Mouse (Mus musculus) midbrain, embryonic 14.5 days (tissue): ENCODE data around the gene Sumf1. TPM values are rescaled to one million over a fixed set of nuclear protein-coding genes. Genes with fewer than 3 reads are reported as not detected.

ENCODE experiments used
- ATAC-seq: fragments of 200-750 bp; cut with Nextera tagmentation; 2 replicates; pipeline ENCODE4 v1.8.0; 2017; ENCODE audit warnings: moderate number of reproducible peaks, moderate library complexity; ENCODE audit not compliant: low FRiP score, low TSS enrichment
- DNase-seq: peaks from one replicate; pipeline ENCODE4 v3.0.0-alpha.2; 2015
- H3K27ac ChIP-seq: fragments of 300-500 bp; sonication (generic); replicated peaks from 2 replicates; pipeline ENCODE4 v1.5.1; 2014; ENCODE audit warnings: mild to moderate bottlenecking, low read depth, low read length, moderate library complexity
- H3K27me3 ChIP-seq: fragments of 300-500 bp; sonication (generic); 2 replicates; pipeline ENCODE4 v1.6.1; 2014; ENCODE audit warnings: low read length, control low read depth, mixed read lengths; ENCODE audit not compliant: control insufficient read depth, insufficient read depth
- H3K36me3 ChIP-seq: fragments of 300-500 bp; sonication (generic); 2 replicates; pipeline ENCODE4 v1.6.1; 2014; ENCODE audit warnings: low read length, control low read depth; ENCODE audit not compliant: control insufficient read depth, insufficient read depth
- H3K4me1 ChIP-seq: fragments of 300-500 bp; sonication (generic); 2 replicates; pipeline ENCODE4 v1.6.1; 2014; ENCODE audit warnings: mild to moderate bottlenecking, antibody characterized with exemption, low read length, control low read depth; ENCODE audit not compliant: control insufficient read depth, insufficient read depth
- H3K4me2 ChIP-seq: fragments of 300-500 bp; sonication (generic); 2 replicates; pipeline ENCODE4 v1.6.1; 2014; ENCODE audit warnings: mild to moderate bottlenecking, low read length, moderate library complexity
- H3K4me3 ChIP-seq: fragments of 300-500 bp; sonication (generic); replicated peaks from 2 replicates; pipeline ENCODE4 v1.5.1; 2014; ENCODE audit warnings: low read depth, low read length
- H3K9ac ChIP-seq: fragments of 300-500 bp; sonication (generic); replicated peaks from 2 replicates; pipeline ENCODE4 v1.6.1; 2014; ENCODE audit warnings: mild to moderate bottlenecking, low read length, moderate library complexity
- H3K9me3 ChIP-seq: fragments of 300-500 bp; sonication (generic); 2 replicates; pipeline ENCODE4 v1.6.1; 2016; ENCODE audit warnings: low read length, control low read depth, mixed read lengths; ENCODE audit not compliant: control insufficient read depth
- WGBS: fragments of 180-500 bp; shearing (Covaris S2); extraction: QIAGEN DNeasy Blood & Tissue Kit; methylation state at CpG from one replicate; pipeline ENCODE4 v1.1.7; 2014; 5-methylcytosine and 5-hydroxymethylcytosine counted together
- polyA plus RNA-seq: library from polyadenylated mRNA; unstranded; fragments of >200 nt; fragmentation: Nextera tagmentation; extraction: Ambion mirVana; gene quantifications from 2 replicates; pipeline ENCODE4 v1.2.1, GENCODE M21; 2014

Sumf1 gene
- polyA plus RNA-seq, 1 experiment from 2014 or later, result 10.9 TPM

- ATAC-seq, result no peak
- no peaks in the 10 kb centered on the region for H3K4me1 ChIP-seq
- DNase-seq, result no peak
- peaks cover 11% of the 10 kb centered on the region; the same call in 1 of the 2 replicates for H3K36me3 ChIP-seq
- no peak overlapping the region for H3K4me3 ChIP-seq
- H3K4me2 ChIP-seq, result no peak overlapping the region
- WGBS, result 91% methylated on average over 10 of the region's 10 CpGs
- H3K27me3 ChIP-seq, result no peaks in the 10 kb centered on the region
- no peak overlapping the region for H3K27ac ChIP-seq
- H3K9ac ChIP-seq, result no peak overlapping the region
- H3K9me3 ChIP-seq, result peaks cover 5% of the 10 kb centered on the region; the same call in 1 of the 2 replicates
Measured at GRCm38 (mm10) chr6:108074624-108075023, 110.8 kb downstream of the Sumf1 start.

- H3K27ac ChIP-seq, result no peak overlapping the region
- H3K9ac ChIP-seq, result no peak overlapping the region
- H3K27me3 ChIP-seq, result no peaks in the 10 kb centered on the region
- no peak overlapping the region for H3K4me2 ChIP-seq
- H3K9me3 ChIP-seq, result peaks cover 5% of the 10 kb centered on the region; the same call in 1 of the 2 replicates
- DNase-seq (no peak), ATAC-seq (no peak)
- H3K4me3 ChIP-seq, result no peak overlapping the region
- WGBS, result 94% methylated on average over 2 of the region's 2 CpGs
- no peaks in the 10 kb centered on the region for H3K4me1 ChIP-seq
- peaks cover 11% of the 10 kb centered on the region; the same call in 1 of the 2 replicates for H3K36me3 ChIP-seq
Measured at GRCm38 (mm10) chr6:108073931-108074330, 111.5 kb downstream of the Sumf1 start.

- no peaks in the 10 kb centered on the region for H3K27me3 ChIP-seq
- no peak overlapping the region for H3K4me3 ChIP-seq
- H3K9me3 ChIP-seq, result peaks cover 5% of the 10 kb centered on the region; the same call in 1 of the 2 replicates
- no peaks in the 10 kb centered on the region for H3K4me1 ChIP-seq
- no peak overlapping the region for H3K9ac ChIP-seq
- no peak overlapping the region for H3K4me2 ChIP-seq
- H3K36me3 ChIP-seq, result peaks cover 11% of the 10 kb centered on the region; the same call in 1 of the 2 replicates
- DNase-seq, result no peak
- no peak overlapping the region for H3K27ac ChIP-seq
- 75% methylated on average over 5 of the region's 5 CpGs for WGBS
- ATAC-seq, result no peak
Measured at GRCm38 (mm10) chr6:108073071-108073470, 112.3 kb downstream of the Sumf1 start.

- DNase-seq, result no peak
- no peaks in the 10 kb centered on the region for H3K27me3 ChIP-seq
- peaks cover 5% of the 10 kb centered on the region; the same call in 1 of the 2 replicates for H3K9me3 ChIP-seq
- H3K4me3 ChIP-seq, result no peak overlapping the region
- no peak overlapping the region for H3K4me2 ChIP-seq
- H3K4me1 ChIP-seq, result no peaks in the 10 kb centered on the region
- no peak overlapping the region for H3K9ac ChIP-seq
- WGBS, result 89% methylated on average over 7 of the region's 7 CpGs
- no peak overlapping the region for H3K27ac ChIP-seq
- peaks cover 5% of the 10 kb centered on the region; the same call in 1 of the 2 replicates for H3K36me3 ChIP-seq
- ATAC-seq, result no peak
Measured at GRCm38 (mm10) chr6:108070947-108071346, 114.4 kb downstream of the Sumf1 start.

GRCm38 (mm10) chr6:108065583-108065982 lies 119.8 kb downstream of the Sumf1 start:
- Histone ChIP-seq H3K9ac (peak overlapping the region; percentile 63), H3K4me2 (peak overlapping the region; percentile 54), H3K36me3 (no peaks in the 10 kb centered on the region), H3K27ac (peak overlapping the region; percentile 91), H3K4me1 (no peaks in the 10 kb centered on the region), H3K4me3 (peak overlapping the region; percentile 52), H3K27me3 (no peaks in the 10 kb centered on the region), H3K9me3 (no peaks in the 10 kb centered on the region)
- WGBS, result 6% methylated on average over 6 of the region's 6 CpGs
- peak; percentile 93 for DNase-seq
- ATAC-seq, result no peak

GRCm38 (mm10) chr6:108064918-108065526 lies 120.4 kb downstream of the Sumf1 start, which contains the start of gene Setmar:
Setmar (plus strand) TSS chr6:108065045.
- Histone ChIP-seq H3K4me2 (peak within 1 kb of the TSS; percentile 54), H3K4me1 (no peaks in the 10 kb centered on the region), H3K9ac (peak within 1 kb of the TSS; percentile 63), H3K36me3 (no peaks in the 10 kb centered on the region), H3K9me3 (no peaks in the 10 kb centered on the region), H3K27ac (peak within 1 kb of the TSS; percentile 91), H3K27me3 (no peaks in the 10 kb centered on the region), H3K4me3 (peak within 1 kb of the TSS; percentile 52)
- ATAC-seq, result peak; percentile 96
- DNase-seq, result peak; percentile 98
- WGBS, result 1% methylated on average over 24 of the region's 24 CpGs

GRCm38 (mm10) chr6:108061121-108061520 lies 124.3 kb downstream of the Sumf1 start:
- Histone ChIP-seq H3K36me3 (no peaks in the 10 kb centered on the region), H3K4me2 (no peak overlapping the region), H3K27ac (no peak overlapping the region), H3K4me3 (no peak overlapping the region), H3K9me3 (no peaks in the 10 kb centered on the region), H3K9ac (no peak overlapping the region), H3K27me3 (no peaks in the 10 kb centered on the region), H3K4me1 (no peaks in the 10 kb centered on the region)
- ATAC-seq (no peak), DNase-seq (no peak)
- 78% methylated on average over 3 of the region's 3 CpGs for WGBS

- H3K4me1 ChIP-seq, result no peaks in the 10 kb centered on the region
- WGBS, result 90% methylated on average over 5 of the region's 5 CpGs
- no peak for DNase-seq
- no peak overlapping the region for H3K9ac ChIP-seq
- no peak overlapping the region for H3K4me3 ChIP-seq
- no peaks in the 10 kb centered on the region for H3K36me3 ChIP-seq
- H3K4me2 ChIP-seq, result no peak overlapping the region
- no peaks in the 10 kb centered on the region for H3K27me3 ChIP-seq
- no peak for ATAC-seq
- no peak overlapping the region for H3K27ac ChIP-seq
- no peaks in the 10 kb centered on the region for H3K9me3 ChIP-seq
Measured at GRCm38 (mm10) chr6:108058066-108058465, 127.3 kb downstream of the Sumf1 start.

- H3K4me2 ChIP-seq, result no peak overlapping the region
- no peak overlapping the region for H3K4me3 ChIP-seq
- H3K9me3 ChIP-seq, result no peaks in the 10 kb centered on the region
- no peak overlapping the region for H3K9ac ChIP-seq
- H3K4me1 ChIP-seq, result no peaks in the 10 kb centered on the region
- DNase-seq (no peak), ATAC-seq (no peak)
- H3K27ac ChIP-seq, result no peak overlapping the region
- H3K27me3 ChIP-seq, result no peaks in the 10 kb centered on the region
- H3K36me3 ChIP-seq, result no peaks in the 10 kb centered on the region
- WGBS, result 66% methylated on average over 4 of the region's 4 CpGs
Measured at GRCm38 (mm10) chr6:108057353-108057752, 128.0 kb downstream of the Sumf1 start.
